Mouse (Mus musculus): Measurements from ENCODE around the gene Ube2v1.

Ube2v1 gene

DNA sequence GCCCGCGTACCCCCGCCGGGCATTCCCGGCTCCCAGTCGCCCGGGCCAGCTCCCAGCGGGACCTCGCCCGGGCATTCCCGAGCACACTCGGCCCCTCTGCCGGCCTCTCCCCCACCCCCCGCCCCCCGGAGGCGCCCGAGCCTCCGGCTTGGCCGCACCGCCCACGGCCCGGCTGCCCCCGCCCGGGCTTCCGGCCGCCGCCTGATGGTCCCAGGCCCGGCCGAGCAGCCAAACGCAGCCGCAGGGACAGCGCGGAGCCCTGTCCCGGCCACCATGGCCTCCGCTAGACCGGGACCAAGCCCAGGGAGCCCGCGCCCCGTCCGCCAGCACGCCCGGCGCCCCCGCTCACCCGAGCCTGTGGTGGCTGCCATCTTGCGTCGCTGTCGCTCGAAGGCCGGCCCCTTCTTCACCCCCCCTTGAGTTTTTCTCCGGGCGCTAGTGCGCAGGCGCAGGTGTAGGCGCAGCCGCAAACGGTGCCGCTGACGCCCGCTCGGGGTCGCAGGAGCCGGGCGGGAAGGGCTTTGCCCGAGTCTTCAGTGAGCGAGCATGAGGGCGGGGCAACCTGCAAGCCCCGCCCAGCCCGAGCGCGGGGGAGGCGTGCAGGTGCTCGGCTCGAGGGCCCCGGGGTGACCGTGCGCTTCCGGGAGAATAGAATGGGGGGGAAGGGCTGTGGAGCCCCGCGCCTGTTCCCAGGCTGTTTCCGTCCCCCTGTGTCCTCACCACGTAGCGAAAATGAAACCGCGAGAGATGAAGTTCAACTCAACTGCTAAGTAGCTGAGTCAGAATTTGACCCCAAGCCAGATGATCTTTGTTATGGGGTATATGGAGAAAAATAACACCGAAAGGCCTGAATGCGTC lies at the start of gene Ube2v1:
Gene Ube2v1, minus strand, starts transcription at position 505 of the 858 bp plus-strand sequence.
- peak; percentile 99 for DNase-seq (ENCODE audit: low spot score in 2 of 2)

DNA sequence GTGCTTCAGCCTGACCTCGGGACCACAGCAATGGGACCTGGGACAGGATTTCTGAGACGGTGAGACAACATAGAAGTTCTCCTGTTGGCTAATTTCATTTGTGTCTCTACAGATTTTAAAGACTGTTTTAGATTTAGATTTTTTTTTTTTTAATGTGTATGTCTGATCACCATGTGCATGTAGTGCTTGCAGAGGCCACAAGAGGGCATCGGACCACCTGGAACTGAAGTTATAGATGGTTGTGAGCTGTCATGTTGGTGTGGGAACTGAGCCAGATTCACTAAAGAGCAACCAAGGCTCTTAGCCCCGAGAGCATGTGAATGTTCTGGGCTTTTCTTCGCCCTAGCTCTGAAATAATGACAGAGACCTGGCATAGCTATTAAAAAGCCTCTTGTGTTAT lies 48.8 kb upstream of the Ube2v1 start:
- peak; percentile 57 to 73 for DNase-seq (ENCODE audit: low spot score in 2 of 2)

DNA sequence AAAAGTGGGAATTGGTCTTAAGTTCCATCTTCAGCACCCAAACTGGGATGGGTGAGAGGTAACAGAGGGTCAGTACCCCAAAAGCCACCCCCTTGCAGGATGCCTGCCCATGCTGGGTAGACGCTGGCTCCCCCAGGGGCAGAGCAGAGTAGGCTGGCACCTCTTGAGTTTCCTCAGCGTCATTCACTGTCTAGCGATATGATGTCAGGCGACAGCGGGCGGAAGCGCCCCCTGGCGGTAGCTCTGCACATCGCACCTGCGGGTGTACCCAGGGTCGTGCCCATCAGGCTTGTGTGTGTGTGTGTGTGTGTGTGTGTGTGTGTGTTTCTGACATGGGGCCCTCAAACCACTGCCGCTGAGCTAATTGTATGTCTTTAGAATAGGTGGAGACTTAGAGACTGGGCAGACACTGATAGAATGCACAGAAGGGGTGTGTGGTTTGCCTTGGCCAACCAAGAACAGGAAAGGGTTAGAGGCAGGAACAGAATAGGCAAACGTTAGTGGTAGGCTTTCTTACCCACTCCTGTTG lies 48.1 kb upstream of the Ube2v1 start:
- peak; percentile 80 to 94 for DNase-seq (ENCODE audit: low spot score in 2 of 2)

DNA sequence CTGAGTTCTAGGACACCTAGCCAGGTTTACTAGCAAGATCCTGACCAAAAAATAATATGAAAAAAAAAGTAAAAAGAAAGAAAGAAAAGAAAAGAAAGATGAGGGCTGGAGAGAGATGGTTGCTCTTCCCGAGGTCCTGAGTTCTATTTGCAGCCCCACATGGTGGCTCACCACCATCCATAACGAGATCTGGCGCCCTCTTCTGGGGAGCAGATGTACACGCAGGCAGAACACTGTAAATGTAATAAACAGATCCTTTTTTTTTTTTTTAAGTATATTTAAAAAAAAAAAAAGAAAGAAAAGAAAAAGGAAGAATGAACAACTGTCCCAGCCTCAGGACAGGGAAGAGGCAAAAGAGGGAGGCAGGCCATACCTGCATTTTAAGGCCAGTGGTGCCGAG lies 46.7 kb upstream of the Ube2v1 start:
- DNase-seq (ENCODE audit: low spot score in 2 of 2) = peak in 1 of 2 experiments; percentile 50

DNA sequence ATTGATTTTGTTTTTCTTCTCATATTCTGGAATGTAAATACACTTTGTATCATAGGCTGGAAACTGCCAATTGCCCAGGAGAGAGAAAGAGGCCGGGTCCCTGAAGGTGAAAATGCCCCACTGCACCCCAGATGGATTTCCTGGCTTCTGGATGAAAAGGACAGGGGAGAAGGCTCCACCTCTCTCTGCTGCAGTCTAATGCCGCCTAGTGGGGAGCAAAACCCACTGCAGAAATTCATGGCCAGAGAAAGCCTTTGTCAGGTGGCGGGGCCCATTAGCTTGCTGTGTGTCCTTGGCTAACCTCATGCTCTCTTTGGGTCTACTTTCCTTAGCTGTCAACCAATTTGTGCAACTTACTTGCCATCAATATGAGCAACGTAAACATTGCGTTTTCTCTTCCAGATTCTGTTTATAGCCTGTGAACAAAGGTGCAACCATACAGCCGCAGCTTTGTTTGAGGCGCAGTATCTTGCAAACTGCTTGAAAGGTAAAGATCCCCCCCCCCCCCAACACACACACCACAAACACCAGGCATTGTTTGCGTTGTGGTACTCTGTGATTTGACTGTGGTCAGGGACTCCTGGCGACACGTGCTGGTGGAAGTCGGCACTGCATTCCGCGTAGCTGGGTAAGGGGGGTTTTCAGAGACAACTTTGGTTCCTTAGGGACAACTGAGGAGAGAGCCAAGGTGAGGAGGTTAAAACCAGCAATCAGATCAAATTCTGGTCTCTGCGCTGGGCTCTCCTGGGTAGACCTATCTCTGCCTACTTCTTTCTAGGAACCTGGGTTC lies 43.4 kb upstream of the Ube2v1 start:
- peak in 1 of 2 experiments; percentile 52 for DNase-seq (ENCODE audit: low spot score in 2 of 2)

DNA sequence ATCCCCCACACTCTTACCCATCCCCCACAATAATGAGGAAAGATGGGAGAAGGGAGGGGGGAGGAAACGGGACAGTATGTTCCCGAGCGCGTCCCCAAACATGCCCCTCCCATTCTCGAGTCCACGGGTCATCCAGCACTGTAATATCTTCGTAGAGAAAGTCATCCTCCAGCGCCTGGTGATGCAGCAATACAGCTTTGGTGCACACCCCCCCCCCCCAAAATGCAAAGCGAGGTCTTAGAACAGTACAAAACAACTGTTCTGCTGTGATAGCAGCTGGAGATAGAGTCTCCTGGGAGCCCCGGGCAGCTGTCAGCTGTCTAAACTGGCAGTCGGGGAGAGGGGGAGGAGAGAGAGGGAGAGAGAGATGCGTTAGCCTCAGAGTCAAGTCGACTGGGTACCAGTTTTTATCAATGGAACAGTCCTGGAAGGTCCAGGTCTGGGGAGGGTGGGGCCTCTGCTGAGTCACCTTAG lies 40.4 kb upstream of the Ube2v1 start:
- peak; percentile 30 to 35 for DNase-seq (ENCODE audit: low spot score in 2 of 2)

DNA sequence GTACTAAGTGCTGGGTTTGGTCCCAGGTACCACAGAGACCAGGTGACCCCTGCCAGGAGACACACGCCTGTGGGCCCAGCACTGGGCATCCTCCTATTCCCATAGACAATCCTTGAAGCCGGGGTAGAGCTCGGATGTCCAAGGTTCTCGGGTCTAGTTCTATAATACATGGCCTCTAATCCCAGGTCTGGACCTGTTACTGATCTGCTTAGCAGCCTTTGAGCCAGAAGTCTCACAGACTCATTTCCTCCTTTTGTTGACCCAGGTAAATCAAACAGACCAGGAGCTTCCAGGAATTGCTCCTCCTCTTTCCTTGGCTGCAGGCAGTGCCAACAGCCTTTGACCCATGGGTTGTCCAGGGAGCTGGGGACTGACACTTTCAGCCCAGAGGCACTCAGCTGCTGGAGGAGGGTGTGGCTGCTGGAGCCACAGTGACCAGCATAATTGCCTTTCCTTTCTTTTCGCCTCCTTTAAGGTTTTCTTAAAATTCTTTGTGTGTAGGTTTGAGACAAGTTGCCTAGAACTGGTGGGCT lies 39.3 kb upstream of the Ube2v1 start:
- no peak for DNase-seq (ENCODE audit: low spot score in 2 of 2)

DNA sequence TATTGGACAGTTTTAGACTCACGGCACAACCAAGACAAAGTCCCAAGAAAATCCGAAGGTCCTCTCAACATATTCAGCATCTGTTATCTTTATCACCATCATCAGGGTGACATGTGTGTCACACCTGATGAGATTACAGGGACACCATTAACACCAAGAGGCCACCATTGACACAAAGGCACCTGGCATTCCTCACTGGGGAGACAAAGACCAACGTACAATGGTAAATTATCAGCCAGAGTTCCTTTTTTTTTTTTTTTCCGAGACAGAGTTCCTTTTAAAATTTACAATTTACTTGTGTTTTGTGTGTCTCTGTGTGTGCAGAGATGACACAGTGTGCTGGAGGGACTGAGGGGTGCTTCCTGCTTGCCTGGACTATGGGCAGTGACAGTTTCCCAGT lies 37.5 kb upstream of the Ube2v1 start:
- no peak for DNase-seq (ENCODE audit: low spot score in 2 of 2)

DNA sequence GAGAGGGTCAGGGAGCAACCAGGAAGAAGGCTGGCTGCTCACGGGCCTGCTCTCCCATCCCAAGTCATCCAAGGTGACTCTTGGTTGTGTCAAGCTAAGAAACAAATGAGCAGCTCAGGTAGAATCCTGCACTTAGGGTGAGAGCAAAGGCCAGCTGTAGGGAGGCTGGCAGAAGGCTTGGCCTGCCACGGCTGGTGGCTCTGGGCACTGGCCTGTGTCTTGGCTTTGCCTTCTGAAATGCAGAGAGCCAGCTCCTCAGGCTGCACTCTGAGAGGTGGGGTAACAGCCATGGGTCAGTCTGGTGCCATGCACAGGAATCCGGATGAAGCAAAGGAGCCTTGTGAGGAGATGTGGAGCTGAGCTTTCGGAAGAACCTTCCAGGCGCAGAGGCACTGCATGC lies 36.5 kb upstream of the Ube2v1 start:
- no peak for DNase-seq (ENCODE audit: low spot score in 2 of 2)

DNA sequence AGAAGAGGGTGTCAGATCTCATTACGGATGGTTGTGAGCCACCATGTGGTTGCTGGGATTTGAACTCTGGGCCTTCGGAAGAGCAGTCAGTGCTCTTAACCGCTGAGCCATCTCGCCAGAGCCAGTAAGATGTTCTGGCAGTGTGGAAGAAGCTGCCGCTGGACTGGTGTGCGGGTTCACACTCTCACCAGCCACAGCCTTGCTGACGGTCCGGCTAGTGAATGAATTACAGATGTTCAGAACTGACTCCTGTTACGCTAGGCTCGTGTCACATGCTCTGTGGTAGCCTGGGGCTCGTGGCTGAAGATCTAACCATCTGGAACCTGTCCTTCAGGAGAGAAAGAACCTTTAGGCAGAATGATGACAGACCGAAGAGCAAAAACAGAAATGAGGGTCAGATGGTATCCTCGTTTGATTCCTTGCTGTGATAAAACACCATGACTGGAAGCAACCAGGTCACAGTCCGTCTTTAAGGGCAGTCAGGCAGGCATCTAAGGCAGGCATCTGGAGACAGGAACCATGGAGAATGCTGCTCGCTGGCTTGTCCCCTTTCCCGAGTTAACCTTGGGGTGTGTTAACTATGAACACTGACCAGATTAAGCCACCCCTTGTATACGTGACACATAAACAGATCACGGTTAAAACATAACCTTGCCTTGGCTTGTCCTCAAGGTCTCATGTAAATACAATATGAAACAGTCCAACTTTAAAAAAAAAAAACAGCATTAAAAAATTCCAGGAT lies 34.2 kb upstream of the Ube2v1 start:
- DNase-seq (ENCODE audit: low spot score in 2 of 2) = no peak

DNA sequence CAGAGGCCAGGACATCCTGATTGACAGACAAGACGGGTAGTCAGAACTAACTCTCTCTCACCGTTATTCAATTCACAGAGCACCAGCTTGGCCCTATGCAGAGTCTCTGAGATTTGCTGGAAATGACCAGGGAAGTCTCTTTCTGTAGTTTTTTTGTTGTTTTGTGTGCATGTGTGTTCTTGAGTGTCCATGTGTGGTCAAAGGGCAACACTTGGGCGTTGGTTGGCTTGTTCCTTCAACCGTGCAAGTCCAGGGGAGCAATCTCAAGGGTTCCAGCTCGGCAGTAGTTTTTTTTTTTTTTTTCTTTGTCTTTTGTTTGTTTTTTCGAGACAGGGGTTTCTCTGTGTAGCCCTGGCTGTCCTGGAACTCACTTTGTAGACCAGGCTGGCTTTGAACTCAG lies 30.8 kb upstream of the Ube2v1 start:
- no peak for DNase-seq (ENCODE audit: low spot score in 2 of 2)

DNA sequence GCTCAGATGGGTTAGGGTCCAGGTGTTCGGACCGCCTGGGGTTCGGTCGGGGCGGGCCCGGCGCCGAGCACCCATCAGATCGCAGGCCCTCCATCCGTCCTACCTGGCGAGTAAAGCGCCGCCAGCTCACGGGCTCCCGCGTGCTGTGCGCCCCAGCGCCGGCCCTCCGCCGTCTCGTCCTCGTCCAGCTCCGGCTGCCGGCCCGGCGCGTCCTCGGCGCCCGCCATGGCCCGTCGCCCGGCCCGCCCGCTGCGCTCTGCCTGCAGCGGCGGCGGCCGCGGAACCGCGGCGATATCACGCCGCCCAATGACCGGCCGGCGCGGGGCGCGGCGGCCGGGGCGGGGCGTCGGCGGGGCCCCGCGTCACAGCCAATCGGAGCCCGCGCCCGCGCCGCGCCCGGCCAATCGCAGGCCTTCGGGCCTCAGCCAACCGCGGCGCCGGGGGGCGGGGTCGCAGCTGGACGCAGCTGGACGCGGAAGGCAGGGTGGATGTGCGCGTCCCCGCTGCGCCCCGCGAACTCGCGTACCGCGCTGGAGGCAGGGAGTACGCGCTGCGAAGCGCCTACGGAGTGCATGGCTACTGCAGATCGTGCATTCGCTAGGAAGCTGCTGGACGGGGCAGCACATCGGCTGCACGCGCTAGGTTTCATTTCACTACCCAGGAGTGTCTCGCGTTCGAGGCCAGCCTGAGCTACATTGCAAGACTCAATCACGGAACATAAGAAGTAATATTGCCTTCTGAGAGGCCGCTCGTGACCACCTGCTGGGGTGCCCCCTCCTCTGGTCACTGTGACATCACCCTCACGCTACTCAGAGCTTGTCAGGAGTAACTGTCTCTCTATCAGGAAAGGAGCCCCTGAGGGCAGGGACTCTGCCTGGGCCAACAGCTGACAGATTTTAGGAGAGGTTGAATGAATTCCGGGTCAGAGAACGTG lies 29.6 kb upstream of the Ube2v1 start, which contains the start of gene Gm20431:
Gene Gm20431, minus strand, starts transcription at position 227 of the 934 bp plus-strand sequence.
- peak; percentile 91 to 96 for DNase-seq (ENCODE audit: low spot score in 2 of 2)

DNA sequence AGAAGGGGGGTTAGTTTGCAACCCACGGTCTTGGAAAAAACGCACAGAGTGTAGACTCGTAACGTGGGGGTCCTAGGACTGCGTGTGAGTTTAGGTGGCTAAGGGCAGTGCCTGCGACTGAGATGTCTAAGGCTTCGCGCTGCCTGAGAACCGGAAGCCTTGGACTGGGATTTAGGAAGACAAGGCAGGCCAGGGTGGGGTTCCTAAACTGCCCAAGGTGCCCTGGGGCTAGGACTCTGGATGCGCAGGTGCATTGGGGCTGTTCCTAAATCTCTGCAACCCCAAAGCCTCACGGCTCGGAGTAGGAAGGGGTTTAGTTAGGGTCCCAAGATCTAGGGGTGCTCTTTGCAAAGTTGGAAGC lies 28.7 kb upstream of the Ube2v1 start:
- no peak for DNase-seq (ENCODE audit: low spot score in 2 of 2)

DNA sequence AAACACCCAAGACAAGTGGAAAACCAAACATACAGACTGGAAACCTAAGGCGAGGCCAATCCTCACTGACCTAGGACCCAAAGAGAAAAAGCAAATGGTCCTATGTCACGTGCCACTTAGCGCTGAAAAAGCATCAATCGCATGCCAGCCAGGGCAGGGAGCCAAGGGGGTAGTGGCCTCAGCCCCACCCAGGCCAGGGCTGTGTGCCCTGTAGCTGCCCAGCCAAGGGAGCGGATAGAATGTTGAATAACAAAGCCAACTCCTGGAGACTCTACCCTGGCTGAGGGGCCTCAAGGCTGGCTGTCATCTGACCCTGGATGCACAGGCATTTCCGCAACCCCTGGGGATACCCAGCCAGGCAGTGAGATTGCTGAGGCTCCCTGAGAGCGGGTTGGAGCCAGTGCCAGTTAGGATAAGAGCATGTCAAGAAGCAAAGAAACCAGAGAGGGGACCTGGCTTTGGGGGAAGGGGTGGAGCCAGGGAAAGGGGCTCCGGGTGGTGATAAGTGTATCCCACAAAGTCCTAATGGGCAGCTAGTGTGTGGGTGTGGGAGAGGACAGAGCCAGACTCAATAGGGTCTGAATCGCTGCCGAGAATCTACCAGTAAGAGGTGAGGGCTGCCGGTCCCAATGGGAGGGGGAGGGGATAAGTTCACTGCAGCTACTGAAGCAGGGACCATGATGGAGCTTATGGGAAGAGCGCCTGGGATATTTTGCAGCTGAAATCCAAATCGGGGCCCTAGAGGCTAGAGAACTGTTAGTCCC lies 28.1 kb upstream of the Ube2v1 start:
- DNase-seq (ENCODE audit: low spot score in 2 of 2) = no peak

DNA sequence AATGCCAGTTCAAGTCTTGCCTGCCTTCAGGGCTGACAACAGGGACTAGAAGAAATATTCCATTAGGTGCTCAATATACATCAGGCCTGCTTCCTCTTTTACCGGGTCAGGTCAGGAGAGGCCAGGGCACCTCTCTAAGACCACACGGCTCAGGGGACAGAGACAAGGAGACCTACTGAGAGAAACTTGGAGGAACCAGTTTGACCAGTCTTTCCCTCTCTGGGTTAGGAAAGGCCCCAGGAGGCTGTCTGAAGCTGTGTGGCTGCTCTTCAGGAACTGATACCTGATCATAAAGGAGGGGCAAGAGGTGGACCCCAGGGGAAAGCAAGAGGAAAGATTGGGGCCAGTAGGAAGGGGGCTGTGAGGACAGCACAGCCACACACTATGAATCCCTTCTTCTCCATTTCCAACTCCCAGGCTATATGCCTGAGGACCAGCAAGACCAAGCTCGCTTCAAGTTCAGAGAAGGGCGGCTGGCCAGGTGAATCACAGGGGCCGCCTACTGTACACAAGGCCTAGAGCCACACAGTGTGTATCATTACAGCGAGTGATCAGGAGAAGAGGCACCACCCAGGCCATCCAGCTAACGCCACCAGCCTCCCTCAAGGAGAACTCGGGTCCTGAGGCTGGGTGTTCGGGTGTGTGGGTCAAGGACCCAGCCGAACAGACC lies 27.4 kb upstream of the Ube2v1 start:
- no peak for DNase-seq (ENCODE audit: low spot score in 2 of 2)

DNA sequence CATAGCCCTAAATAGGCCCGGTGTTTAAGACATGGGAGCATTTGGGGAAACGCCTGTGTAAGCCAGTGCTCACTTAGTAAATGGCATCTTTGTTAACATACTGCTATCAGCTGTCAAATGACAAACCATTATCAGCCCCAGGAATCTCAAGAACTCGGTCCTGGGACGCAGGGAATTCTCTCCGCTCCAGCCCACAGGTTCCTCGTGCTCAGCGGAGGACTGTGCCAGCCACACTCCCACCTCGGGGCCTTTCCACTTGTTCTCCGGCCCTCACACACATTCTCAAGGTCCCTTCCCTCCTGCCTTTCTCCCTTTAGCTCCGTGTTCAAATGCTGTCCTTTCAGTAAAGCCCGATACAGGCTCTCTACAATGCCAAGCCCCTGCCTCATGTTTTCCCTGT lies 26.8 kb upstream of the Ube2v1 start:
- no peak for DNase-seq (ENCODE audit: low spot score in 2 of 2)

DNA sequence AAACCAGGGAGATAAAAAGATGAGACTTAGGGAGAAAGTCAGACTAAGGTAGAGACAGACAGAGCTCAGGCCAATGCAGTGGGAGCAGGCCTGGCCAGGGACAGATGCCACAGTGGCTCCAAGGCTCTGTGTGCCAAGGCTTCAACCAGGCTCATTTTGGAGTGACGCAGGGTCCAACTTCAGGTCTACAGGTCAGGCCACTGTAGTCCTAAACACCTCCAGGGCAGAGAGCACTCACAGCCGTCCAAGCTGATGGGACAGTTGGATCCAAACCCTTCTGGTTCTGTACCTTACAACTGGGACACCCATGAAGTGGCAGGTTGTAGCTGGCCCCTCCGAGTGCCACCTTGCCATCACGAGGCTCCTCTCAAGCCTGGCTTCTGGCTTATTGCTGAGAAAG lies 26.1 kb upstream of the Ube2v1 start:
- DNase-seq (ENCODE audit: low spot score in 2 of 2) = no peak

DNA sequence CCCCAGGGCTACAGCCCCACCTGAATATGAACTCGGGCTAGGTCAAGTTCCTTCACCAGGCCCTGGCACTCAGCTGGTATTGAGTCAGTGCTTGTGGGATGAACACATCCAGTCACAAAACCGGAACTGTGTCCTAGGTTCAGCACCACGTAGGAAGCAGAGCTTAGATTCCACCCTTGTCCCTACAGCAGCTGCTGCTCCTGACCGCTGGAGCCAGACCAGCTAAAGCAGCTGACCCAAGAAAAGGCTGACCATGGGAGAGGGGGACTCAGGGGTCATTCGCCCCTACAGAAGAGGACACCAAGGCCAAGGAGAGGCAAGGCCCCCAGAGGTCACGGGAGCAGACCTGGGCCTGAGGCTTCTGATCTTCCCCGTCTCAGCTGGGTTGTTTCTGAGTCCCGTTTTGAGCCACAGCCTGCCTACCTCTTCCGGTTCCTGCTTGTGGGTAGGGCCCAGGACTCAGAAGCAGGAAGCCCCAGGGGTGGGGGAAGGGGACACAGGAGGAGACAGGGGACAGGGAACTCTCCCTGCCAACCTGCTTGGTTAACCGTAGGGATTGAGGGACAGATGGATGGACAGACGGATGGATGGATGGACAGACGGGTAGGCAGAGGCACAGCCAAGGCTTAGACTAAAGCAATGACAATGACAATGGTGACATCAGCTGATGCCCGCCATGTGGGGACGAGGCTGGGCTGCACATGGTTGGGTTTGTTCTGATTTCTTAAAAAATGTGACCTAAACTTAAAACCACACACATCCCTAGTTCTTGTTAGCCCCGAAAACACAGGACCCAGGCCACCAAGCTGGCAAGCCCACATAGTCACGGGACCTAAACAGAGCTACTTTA lies 25.0 kb upstream of the Ube2v1 start:
- peak; percentile 85 to 86 for DNase-seq (ENCODE audit: low spot score in 2 of 2)

Data from thymus, postnatal 10 days (tissue).